Mouse (Mus musculus): ENCODE measurements around the gene Snx29. TPM values are rescaled to one million over a fixed set of nuclear protein-coding genes. Genes with fewer than 3 reads are reported as not detected.

The Snx29 gene
- total and polyA plus RNA-seq, 2 experiments from 2014 or later: 7.0 to 22.8 TPM

GRCm38 (mm10) chr16:11785806-11786205 lies 463.1 kb downstream of the Snx29 start:
- Histone ChIP-seq H3K9me3 (ENCODE audit: low read length) (no peaks in the 10 kb centered on the region), H3K27me3 (ENCODE audit: insufficient read depth, low read length) (no peaks in the 10 kb centered on the region), H3K27ac (ENCODE audit: low read depth, low read length) (no peak overlapping the region), H3K4me1 (ENCODE audit: insufficient read depth, low read length) (no peaks in the 10 kb centered on the region), H3K4me3 (ENCODE audit: low read depth, low read length) (no peak overlapping the region), H3K4me2 (ENCODE audit: low read depth, low read length, poor library complexity, severe bottlenecking) (no peak overlapping the region), H3K36me3 (ENCODE audit: insufficient read depth, low read length) (no peaks in the 10 kb centered on the region), H3K9ac (replicated peaks; ENCODE audit: low read length, poor library complexity, severe bottlenecking) (no peak overlapping the region)
- TF ChIP-seq CTCF (IDR thresholded peaks at IDR 0.05): no peak
- WGBS: 85% methylated on average over 4 of the region's 4 CpGs
- DNase-seq (ENCODE audit: low spot score): no peak
- no peak for ATAC-seq (ENCODE audit: low FRiP score)

GRCm38 (mm10) chr16:11790476-11790875 lies 467.8 kb downstream of the Snx29 start:
- no peak for ATAC-seq (ENCODE audit: low FRiP score)
- Histone ChIP-seq H3K9me3 (ENCODE audit: low read length) (no peaks in the 10 kb centered on the region), H3K4me2 (ENCODE audit: low read depth, low read length, poor library complexity, severe bottlenecking) (no peak overlapping the region), H3K27me3 (ENCODE audit: insufficient read depth, low read length) (no peaks in the 10 kb centered on the region), H3K36me3 (ENCODE audit: insufficient read depth, low read length) (no peaks in the 10 kb centered on the region), H3K4me3 (ENCODE audit: low read depth, low read length) (no peak overlapping the region), H3K9ac (replicated peaks; ENCODE audit: low read length, poor library complexity, severe bottlenecking) (no peak overlapping the region), H3K4me1 (ENCODE audit: insufficient read depth, low read length) (no peaks in the 10 kb centered on the region), H3K27ac (ENCODE audit: low read depth, low read length) (no peak overlapping the region)
- no peak for DNase-seq (ENCODE audit: low spot score)
- 88% methylated on average over 3 of the region's 3 CpGs for WGBS
- TF ChIP-seq CTCF (IDR thresholded peaks at IDR 0.05): no peak

- no peak for TF ChIP-seq CTCF (IDR thresholded peaks at IDR 0.05)
- Histone ChIP-seq H3K27ac (ENCODE audit: low read depth, low read length) (no peak overlapping the region), H3K4me3 (ENCODE audit: low read depth, low read length) (no peak overlapping the region), H3K4me2 (ENCODE audit: low read depth, low read length, poor library complexity, severe bottlenecking) (no peak overlapping the region), H3K36me3 (ENCODE audit: insufficient read depth, low read length) (no peaks in the 10 kb centered on the region), H3K9me3 (ENCODE audit: low read length) (no peaks in the 10 kb centered on the region), H3K27me3 (ENCODE audit: insufficient read depth, low read length) (no peaks in the 10 kb centered on the region), H3K4me1 (ENCODE audit: insufficient read depth, low read length) (no peaks in the 10 kb centered on the region), H3K9ac (replicated peaks; ENCODE audit: low read length, poor library complexity, severe bottlenecking) (no peak overlapping the region)
- WGBS: 36% methylated on average over 2 of the region's 2 CpGs
- ATAC-seq (ENCODE audit: low FRiP score): no peak
- DNase-seq (ENCODE audit: low spot score): no peak
Observed at GRCm38 (mm10) chr16:11793391-11793790, 470.7 kb downstream of the Snx29 start.

- no peak overlapping the region for H3K4me2 ChIP-seq (ENCODE audit: low read depth, low read length, poor library complexity, severe bottlenecking)
- H3K9ac ChIP-seq (replicated peaks; ENCODE audit: low read length, poor library complexity, severe bottlenecking): no peak overlapping the region
- no peak for TF ChIP-seq CTCF (IDR thresholded peaks at IDR 0.05)
- no peaks in the 10 kb centered on the region for H3K9me3 ChIP-seq (ENCODE audit: low read length)
- 57% methylated on average over 4 of the region's 4 CpGs for WGBS
- no peak overlapping the region for H3K4me3 ChIP-seq (ENCODE audit: low read depth, low read length)
- no peaks in the 10 kb centered on the region for H3K36me3 ChIP-seq (ENCODE audit: insufficient read depth, low read length)
- H3K27ac ChIP-seq (ENCODE audit: low read depth, low read length): no peak overlapping the region
- H3K27me3 ChIP-seq (ENCODE audit: insufficient read depth, low read length): no peaks in the 10 kb centered on the region
- H3K4me1 ChIP-seq (ENCODE audit: insufficient read depth, low read length): no peaks in the 10 kb centered on the region
- DNase-seq (ENCODE audit: low spot score) (no peak), ATAC-seq (ENCODE audit: low FRiP score) (no peak)
Observed at GRCm38 (mm10) chr16:11794628-11795027, 471.9 kb downstream of the Snx29 start.

- Histone ChIP-seq H3K9me3 (ENCODE audit: low read length) (no peaks in the 10 kb centered on the region), H3K27me3 (ENCODE audit: insufficient read depth, low read length) (no peaks in the 10 kb centered on the region), H3K4me2 (ENCODE audit: low read depth, low read length, poor library complexity, severe bottlenecking) (no peak overlapping the region), H3K4me1 (ENCODE audit: insufficient read depth, low read length) (no peaks in the 10 kb centered on the region), H3K4me3 (ENCODE audit: low read depth, low read length) (no peak overlapping the region), H3K27ac (ENCODE audit: low read depth, low read length) (no peak overlapping the region), H3K36me3 (ENCODE audit: insufficient read depth, low read length) (no peaks in the 10 kb centered on the region; the same call in 1 of the 2 replicates), H3K9ac (replicated peaks; ENCODE audit: low read length, poor library complexity, severe bottlenecking) (no peak overlapping the region)
- 73% methylated on average over 7 of the region's 7 CpGs for WGBS
- DNase-seq (ENCODE audit: low spot score) (no peak), ATAC-seq (ENCODE audit: low FRiP score) (no peak)
- no peak for TF ChIP-seq CTCF (IDR thresholded peaks at IDR 0.05)
Observed at GRCm38 (mm10) chr16:11795758-11796460, 473.2 kb downstream of the Snx29 start.

GRCm38 (mm10) chr16:11801960-11802539 lies 479.3 kb downstream of the Snx29 start:
- no peak for TF ChIP-seq CTCF (IDR thresholded peaks at IDR 0.05)
- DNase-seq (ENCODE audit: low spot score) (no peak), ATAC-seq (ENCODE audit: low FRiP score) (no peak)
- Histone ChIP-seq H3K9me3 (ENCODE audit: low read length) (no peaks in the 10 kb centered on the region), H3K4me1 (ENCODE audit: insufficient read depth, low read length) (no peaks in the 10 kb centered on the region), H3K27me3 (ENCODE audit: insufficient read depth, low read length) (no peaks in the 10 kb centered on the region), H3K4me3 (ENCODE audit: low read depth, low read length) (no peak overlapping the region), H3K4me2 (ENCODE audit: low read depth, low read length, poor library complexity, severe bottlenecking) (no peak overlapping the region), H3K27ac (ENCODE audit: low read depth, low read length) (no peak overlapping the region), H3K36me3 (ENCODE audit: insufficient read depth, low read length) (no peaks in the 10 kb centered on the region; the same call in 1 of the 2 replicates), H3K9ac (replicated peaks; ENCODE audit: low read length, poor library complexity, severe bottlenecking) (no peak overlapping the region)
- 93% methylated on average over 7 of the region's 7 CpGs for WGBS

Other genes starting within 250 kb of the Snx29 start
- gene Txndc11, start 188.3 kb upstream of the Snx29 start, total RNA-seq (2014; rRNA removed): 46.4 and 48.4 TPM in 2 replicates
- gene Txndc11, start 188.3 kb upstream of the Snx29 start, polyA plus RNA-seq (2015; fragmentation: Nextera tagmentation; extraction: Ambion mirVana): 25.4 and 30.5 TPM in 2 replicates
- gene Zc3h7a, start 146.5 kb upstream of the Snx29 start, total RNA-seq (2014; rRNA removed): 33.3 and 63.4 TPM in 2 replicates
- 35.6 and 40.9 TPM in 2 replicates for gene Zc3h7a, start 146.5 kb upstream of the Snx29 start, polyA plus RNA-seq (2015; fragmentation: Nextera tagmentation; extraction: Ambion mirVana)
- gene Rsl1d1, start 119.6 kb upstream of the Snx29 start, total RNA-seq (2014; rRNA removed): 54.6 and 85.5 TPM in 2 replicates
- gene Rsl1d1, start 119.6 kb upstream of the Snx29 start, polyA plus RNA-seq (2015; fragmentation: Nextera tagmentation; extraction: Ambion mirVana): 124 and 140 TPM in 2 replicates
- 60.9 and 74.1 TPM in 2 replicates for gene Gspt1, start 68.6 kb upstream of the Snx29 start, total RNA-seq (2014; rRNA removed)
- 36.4 and 39.0 TPM in 2 replicates for gene Gspt1, start 68.6 kb upstream of the Snx29 start, polyA plus RNA-seq (2015; fragmentation: Nextera tagmentation; extraction: Ambion mirVana)
- not detected in 2 replicates for gene Tnfrsf17, start 9.1 kb upstream of the Snx29 start, total RNA-seq (2014; rRNA removed)
- gene Tnfrsf17, start 9.1 kb upstream of the Snx29 start, polyA plus RNA-seq (2015; fragmentation: Nextera tagmentation; extraction: Ambion mirVana): 0.20 and 0.21 TPM in 2 replicates